Mouse (Mus musculus) liver, adult (tissue): ENCODE measurements around the gene Nrde2.

Experiments used
- GATA4 ChIP-seq: IDR thresholded peaks from 2 replicates; pipeline ENCODE4 v1.6.1; 2014; ENCODE audit warnings: mild to moderate bottlenecking, low read length; ENCODE audit not compliant: insufficient replicate concordance

Nrde2 gene

DNA sequence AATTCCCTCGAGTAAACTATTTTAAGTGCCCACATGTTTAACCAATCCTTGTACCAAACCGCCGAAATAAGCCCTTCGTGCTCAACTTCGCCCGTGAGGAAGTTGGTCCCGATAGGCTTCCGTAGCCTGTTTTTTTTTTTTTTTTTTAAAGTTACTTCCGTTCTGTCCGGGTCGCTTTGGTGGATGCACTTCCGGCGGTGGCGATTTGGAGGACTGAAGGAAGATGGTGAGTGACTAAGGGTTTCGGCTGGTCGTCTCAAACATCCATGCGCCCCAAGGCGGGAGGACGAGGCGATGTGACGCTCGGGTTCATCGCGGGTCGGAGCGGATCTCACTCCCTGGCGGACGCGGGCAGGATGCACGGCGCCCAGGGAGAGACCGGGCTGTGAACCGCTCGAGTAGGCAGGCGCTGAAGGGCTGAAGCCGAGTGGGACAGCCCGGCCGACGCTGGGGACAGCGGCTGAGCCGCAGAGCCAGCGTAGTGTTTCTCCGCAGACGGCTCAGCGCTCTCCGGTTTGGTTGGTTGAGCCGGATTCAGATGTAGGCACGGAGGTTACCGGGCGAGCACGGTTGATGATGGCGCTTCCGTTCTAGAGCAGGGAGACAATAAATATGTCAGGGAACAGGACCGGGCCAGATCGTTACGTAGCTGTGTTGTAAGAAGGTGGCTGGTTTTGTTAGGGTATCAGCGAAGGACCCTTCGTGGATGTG is 49.3 kb downstream of the Nrde2 start, which contains the start of gene Psmc1:
TSS of gene Psmc1 (plus strand) at position 169 of the 711 bp plus-strand sequence.
- TF ChIP-seq GATA4, result no peak; the same call in 1 of the 2 replicates

GRCm38 (mm10) chr12:100107436-100107835 is 52.0 kb downstream of the Nrde2 start:
- no peak for TF ChIP-seq GATA4

DNA sequence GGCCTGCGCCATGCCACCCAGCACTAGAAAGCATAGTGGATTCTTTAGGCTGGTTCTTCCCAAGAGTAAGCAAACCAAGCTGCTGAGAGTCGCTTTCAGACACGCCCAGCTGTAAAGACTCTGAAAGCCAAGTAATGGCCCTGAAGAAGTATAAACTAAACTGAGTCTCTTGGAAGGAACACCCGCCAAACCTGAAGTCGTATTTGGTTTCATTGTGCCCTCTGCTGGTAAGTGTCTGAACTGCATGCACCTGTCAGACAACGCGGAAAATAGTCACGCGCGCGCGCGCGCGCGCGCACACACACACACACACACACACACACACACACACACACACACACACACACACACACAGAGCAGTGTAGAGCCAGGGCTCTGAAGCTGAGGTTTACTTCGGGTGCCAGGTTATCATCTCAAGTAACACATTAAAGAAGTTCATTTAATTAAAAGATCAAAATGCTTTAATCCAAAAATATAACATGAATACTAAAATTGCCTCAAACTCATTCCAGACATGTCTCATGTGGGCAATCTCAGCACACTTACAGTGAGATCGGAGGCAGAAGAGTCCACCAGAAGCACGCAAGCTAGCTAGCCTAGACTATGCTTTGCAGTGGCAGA is 53.1 kb downstream of the Nrde2 start:
- no peak for TF ChIP-seq GATA4

GRCm38 (mm10) chr12:100104530-100104929 is 54.9 kb downstream of the Nrde2 start:
- no peak for TF ChIP-seq GATA4

- no peak for TF ChIP-seq GATA4
These were observed 57.8 kb downstream of the Nrde2 start for GRCm38 (mm10) chr12:100101651-100102050.

GRCm38 (mm10) chr12:100100707-100101030 is 58.8 kb downstream of the Nrde2 start:
- no peak for TF ChIP-seq GATA4

- TF ChIP-seq GATA4, result no peak
These were observed 59.3 kb downstream of the Nrde2 start for GRCm38 (mm10) chr12:100099971-100100706.

DNA sequence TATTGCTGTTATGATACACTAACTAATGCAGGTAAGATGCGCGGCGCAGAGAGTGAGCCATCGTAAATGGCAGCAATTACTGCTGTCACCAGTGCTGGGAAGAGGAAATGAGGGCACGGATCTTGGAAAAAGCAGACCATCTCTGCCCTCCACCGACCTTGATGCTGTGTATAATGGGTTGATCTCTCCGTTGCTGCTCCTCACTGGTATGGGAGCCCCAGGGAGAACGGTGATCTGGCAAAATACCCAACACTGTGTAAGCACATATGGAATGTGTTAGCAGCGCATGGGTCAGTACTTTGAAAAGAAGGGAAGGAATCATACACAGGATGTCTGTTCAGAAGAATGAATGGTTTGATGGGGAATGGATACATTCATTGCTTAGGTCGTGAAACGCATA is 66.4 kb downstream of the Nrde2 start:
- no peak for TF ChIP-seq GATA4

GRCm38 (mm10) chr12:100090750-100091149 is 68.7 kb downstream of the Nrde2 start:
- no peak for TF ChIP-seq GATA4

DNA sequence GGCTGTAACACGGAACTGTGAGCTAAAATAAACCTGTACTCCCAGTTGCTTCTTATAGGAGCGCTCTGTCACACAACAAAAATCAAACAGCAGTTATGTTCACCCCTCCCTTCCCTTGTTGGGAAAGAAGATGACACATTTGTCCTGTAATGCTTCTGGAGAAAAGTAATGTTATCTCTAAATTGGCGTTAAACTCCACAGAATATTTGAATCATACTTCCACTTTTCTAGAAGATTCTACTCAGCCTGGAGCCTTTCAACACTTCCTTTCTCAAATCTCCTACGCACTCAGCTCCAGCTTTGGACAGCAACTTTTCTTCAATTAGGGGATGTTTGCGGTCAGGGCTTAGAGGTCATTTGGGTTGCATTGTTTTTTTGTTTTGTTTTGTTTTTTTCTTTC is 70.2 kb downstream of the Nrde2 start:
- TF ChIP-seq GATA4, result no peak

DNA sequence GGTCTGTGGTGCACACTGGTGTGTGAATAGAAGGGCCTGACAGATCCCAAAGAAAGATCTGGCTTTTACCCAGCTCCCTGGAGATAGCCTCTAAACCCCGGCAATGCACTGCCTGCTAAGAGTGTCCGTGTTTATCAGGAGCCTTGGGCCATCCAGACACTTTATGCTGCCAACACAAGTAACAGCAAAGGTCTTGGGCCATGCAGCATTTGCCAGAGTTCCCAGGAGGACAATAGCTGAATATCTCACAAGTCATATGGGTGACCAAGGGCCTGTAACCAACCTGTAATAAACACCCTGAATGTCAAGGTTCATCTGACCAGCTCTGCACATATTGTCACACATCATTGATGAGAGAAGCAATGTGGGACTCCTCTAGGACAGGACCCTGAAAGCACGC is 71.4 kb downstream of the Nrde2 start:
- TF ChIP-seq GATA4, result no peak

DNA sequence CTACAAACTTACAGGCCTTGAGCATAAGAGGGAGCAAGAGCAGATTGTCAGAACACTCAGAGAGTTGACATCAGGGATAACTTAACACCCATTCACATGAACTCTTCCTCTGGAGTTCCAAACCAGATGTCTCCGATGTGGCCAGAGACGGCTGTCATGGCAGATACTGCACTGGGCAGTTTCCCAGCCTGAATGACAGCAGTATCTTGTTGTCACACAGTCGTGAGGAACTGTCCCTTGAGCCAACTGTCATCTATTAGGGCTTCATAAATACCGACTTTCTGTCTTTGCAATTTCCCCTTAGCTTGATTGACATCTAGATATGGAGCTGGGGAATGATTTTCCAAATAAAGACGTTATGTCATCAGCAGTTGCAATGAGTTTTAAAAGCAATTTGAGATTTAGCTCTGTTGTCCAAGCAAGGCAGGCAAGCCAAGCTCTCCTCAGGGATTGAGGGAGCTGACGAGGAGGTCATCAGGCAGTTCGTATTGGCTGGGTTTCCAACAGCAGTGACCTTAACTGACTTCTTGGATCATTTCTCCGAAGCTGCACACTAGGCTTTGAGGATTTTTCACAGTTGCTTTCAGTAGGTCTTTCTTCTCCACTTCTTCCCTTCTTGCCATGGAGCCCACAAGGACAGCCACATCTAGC is 79.7 kb downstream of the Nrde2 start:
- no peak for TF ChIP-seq GATA4

DNA sequence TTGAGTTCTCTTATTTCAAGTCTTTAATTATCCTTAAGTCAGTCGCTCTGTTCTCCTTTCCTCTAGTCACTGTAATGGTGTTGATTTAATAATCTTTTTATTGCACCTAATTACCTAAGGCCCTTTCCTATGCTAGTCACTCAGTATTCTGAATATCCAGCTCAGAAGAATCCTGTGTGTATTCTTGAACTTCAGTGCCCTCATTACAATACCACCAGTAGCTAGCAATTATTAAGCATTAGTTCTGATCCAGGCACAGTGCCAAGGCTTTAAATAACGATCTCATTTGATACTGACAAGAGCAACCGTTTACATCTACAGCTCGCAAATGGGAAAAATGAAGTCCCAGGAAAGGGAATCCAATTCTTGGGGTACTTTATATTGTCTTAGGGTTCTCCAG is 83.7 kb downstream of the Nrde2 start:
- no peak for TF ChIP-seq GATA4
